Mouse (Mus musculus) heart, adult 8-10 months (tissue): ENCODE measurements around the gene Tmem92. TPM values are rescaled to one million over a fixed set of nuclear protein-coding genes. Genes with fewer than 3 reads are reported as not detected.

Experiments used
- DNase-seq: peaks from one replicate; pipeline ENCODE4 v3.0.0; 2022; ENCODE audit warnings: low spot score
- total RNA-seq, 4 experiments: library from RNA; stranded (reverse); gene quantifications; 2 replicates each; pipeline ENCODE4 v1.2.4; 2022

Tmem92 gene
- total RNA-seq, 4 experiments from 2014 or later = not detected

GRCm38 (mm10) chr11:94729565-94729964 lies 52.9 kb downstream of the Tmem92 start:
- no peak for DNase-seq

DNA sequence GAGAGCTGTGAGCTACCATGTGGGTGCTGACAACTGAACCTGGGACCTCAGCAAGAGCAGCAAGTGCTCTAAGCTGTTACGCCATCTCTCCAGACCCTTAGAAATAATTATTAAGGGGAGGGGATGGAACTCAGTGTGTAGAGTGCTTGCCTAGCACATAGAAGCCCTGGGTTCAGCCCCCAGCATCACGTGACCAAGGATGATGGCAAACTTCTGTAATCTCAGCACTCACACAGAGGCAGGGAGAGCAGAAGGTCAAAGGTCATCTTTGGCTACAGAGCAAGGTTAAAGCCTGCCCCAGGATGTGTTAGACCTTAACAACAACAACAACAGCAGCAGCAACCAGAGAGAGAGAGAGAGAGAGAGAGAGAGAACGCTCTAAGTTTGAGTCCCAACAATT lies 54.0 kb downstream of the Tmem92 start:
- DNase-seq = no peak

GRCm38 (mm10) chr11:94727306-94727705 lies 55.2 kb downstream of the Tmem92 start:
- no peak for DNase-seq

Other genes with a start within 250 kb of the Tmem92 start
- 10 to 100 TPM in 2 of 4 experiments, 1 to 10 TPM in 2; 8.3 to 11.5 (median 10.1) TPM for gene Rsad1, start 233.4 kb downstream of the Tmem92 start, total RNA-seq
- 1 to 10 TPM in 2 of 4 experiments, under 1 TPM in 2; 0.43 to 2.4 (median 0.86) TPM for gene Chad, start 217.7 kb downstream of the Tmem92 start, total RNA-seq
- 10 to 100 TPM; 25.6 to 34.8 (median 30.1) TPM for gene Acsf2, start 180.8 kb downstream of the Tmem92 start, total RNA-seq
- gene Lrrc59, start 152.9 kb downstream of the Tmem92 start, total RNA-seq = 10 to 100 TPM; 25.5 to 31.1 (median 28.2) TPM
- gene Mrpl27, start 128.9 kb downstream of the Tmem92 start, total RNA-seq = 10 to 100 TPM; 59.3 to 66.6 (median 63.0) TPM
- gene Eme1, start 128.7 kb downstream of the Tmem92 start, total RNA-seq = under 1 TPM in 1 of 4 experiments, not detected in 3; 0.44 TPM
- gene Xylt2, start 105.2 kb downstream of the Tmem92 start, total RNA-seq = 10 to 100 TPM in 1 of 4 experiments, 1 to 10 TPM in 3; 5.4 to 10.1 (median 7.3) TPM
- gene Gm11541, start 78.2 kb downstream of the Tmem92 start, total RNA-seq = not detected
- gene Cdc34b, start 40.9 kb downstream of the Tmem92 start, total RNA-seq = under 1 TPM; 0.52 to 0.97 (median 0.88) TPM
- gene Col1a1, start 153.5 kb upstream of the Tmem92 start, total RNA-seq = 10 to 100 TPM; 23.3 to 50.4 (median 39.8) TPM
- gene Hils1, start 184.9 kb upstream of the Tmem92 start, total RNA-seq = not detected
- 100 to 1,000 TPM; 202 to 221 (median 208) TPM for gene Sgca, start 193.6 kb upstream of the Tmem92 start, total RNA-seq
- gene Ppp1r9b, start 208.3 kb upstream of the Tmem92 start, total RNA-seq = 10 to 100 TPM; 43.9 to 47.4 (median 45.6) TPM
- gene Samd14, start 227.2 kb upstream of the Tmem92 start, total RNA-seq = 1 to 10 TPM in 2 of 4 experiments, under 1 TPM in 2; 0.72 to 1.1 (median 0.96) TPM